Mouse (Mus musculus) Patski (cell line): ENCODE data around the gene Prmt3. TPM values are rescaled to one million over a fixed set of nuclear protein-coding genes. Genes with fewer than 3 reads are reported as not detected.
A peak's percentile ranks its signal among the peaks of the same experiment; 100 is the strongest.

Source experiments
- ATAC-seq: fragments of 100-300 bp; one replicate; pipeline ENCODE4 v1.8.0; 2021
- CTCF ChIA-PET: fragments of 350-600 bp; sonication (Branson Sonifier 250); formaldehyde crosslinking; loops from one replicate; lab custom pipeline; 2022; ENCODE audit warnings: inconsistent platforms; lab: Charles Lee
- POLR2A ChIA-PET: fragments of 350-600 bp; sonication (Branson Sonifier 250); formaldehyde crosslinking; loops from one replicate; lab custom pipeline; 2022; ENCODE audit warnings: antibody characterized with exemption, inconsistent platforms; lab: Charles Lee
- DNase-seq: peaks from one replicate; pipeline ENCODE4 v3.0.0-alpha.2; 2011; ENCODE audit warnings: low read depth, low spot score
- H3K27me3 ChIP-seq: fragments of 371-371 bp; one replicate; pipeline ENCODE4 v1.5.1; 2021
- CTCF ChIP-seq: fragments of 100-300 bp; IDR thresholded peaks from one replicate; pipeline ENCODE4 v1.5.1; 2021
- in situ Hi-C: fragments of 300-500 bp; cut with MboI; formaldehyde crosslinking; loops from 3 replicates; pipeline ENCODE4 v1.11.1; 2018; ENCODE audit warnings: low pct_unique_long_range_greater_than_20kb, mixed read lengths
- polyA plus RNA-seq: library from polyadenylated mRNA; unstranded; gene quantifications from one replicate; pipeline ENCODE4 v1.2.3, GENCODE M21; 2021

Gene Prmt3
- polyA plus RNA-seq, 1 experiment from 2014 or later = 43.0 TPM

DNA sequence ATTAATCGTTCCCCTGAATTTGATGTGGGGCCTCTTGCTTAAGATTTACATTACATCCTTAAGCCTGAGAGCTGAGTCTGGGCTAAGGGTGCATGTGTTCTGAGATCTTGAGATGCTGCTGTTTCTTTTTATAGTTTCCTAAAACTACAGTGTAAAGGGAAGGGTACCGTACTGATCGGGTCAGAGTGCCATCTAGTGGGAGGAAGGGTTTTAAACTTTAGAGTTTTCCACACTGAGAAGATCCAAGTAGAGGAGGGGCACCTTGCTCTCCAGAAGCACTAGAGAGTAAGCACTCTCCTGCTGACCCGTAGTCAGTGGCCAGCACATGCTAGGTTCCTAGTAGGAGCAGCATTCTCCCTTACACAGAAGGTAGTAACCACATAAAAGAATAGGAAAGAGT, 33.2 kb downstream of the Prmt3 start:
- DNase-seq = no peak
- peak; percentile 68 for TF ChIP-seq CTCF
- ChIA-PET CTCF (interaction anchor here (0.9 to 2.3 kb wide), 6 partner anchors 13 to 56 kb away, joined by 3 to 13 read pairs (median 4); no protein-coding TSS in a partner anchor), POLR2A (no interaction called here)
- no peaks in the 10 kb centered on the region for H3K27me3 ChIP-seq
- in situ Hi-C loops = no loop called here
- ATAC-seq = no peak

GRCm38 (mm10) chr7:49819393-49819792, 41.2 kb downstream of the Prmt3 start:
- CTCF ChIA-PET = interaction anchor here (0.9 to 1.1 kb wide), 2 partner anchors 11 to 75 kb away, joined by 3 read pairs; no protein-coding TSS in a partner anchor
- DNase-seq (no peak), ATAC-seq (no peak)
- in situ Hi-C loops = no loop called here
- no peak for TF ChIP-seq CTCF
- POLR2A ChIA-PET = no interaction called here
- H3K27me3 ChIP-seq = no peaks in the 10 kb centered on the region

- ChIA-PET CTCF (interaction anchor here (2.8 kb wide), 1 partner anchor 12 kb away, joined by 8 read pairs; no protein-coding TSS in a partner anchor), POLR2A (no interaction called here)
- in situ Hi-C loops = no loop called here
- no peaks in the 10 kb centered on the region for H3K27me3 ChIP-seq
- TF ChIP-seq CTCF = no peak
- ATAC-seq (no peak), DNase-seq (no peak)
Observed at GRCm38 (mm10) chr7:49821370-49821769, 43.2 kb downstream of the Prmt3 start.

DNA sequence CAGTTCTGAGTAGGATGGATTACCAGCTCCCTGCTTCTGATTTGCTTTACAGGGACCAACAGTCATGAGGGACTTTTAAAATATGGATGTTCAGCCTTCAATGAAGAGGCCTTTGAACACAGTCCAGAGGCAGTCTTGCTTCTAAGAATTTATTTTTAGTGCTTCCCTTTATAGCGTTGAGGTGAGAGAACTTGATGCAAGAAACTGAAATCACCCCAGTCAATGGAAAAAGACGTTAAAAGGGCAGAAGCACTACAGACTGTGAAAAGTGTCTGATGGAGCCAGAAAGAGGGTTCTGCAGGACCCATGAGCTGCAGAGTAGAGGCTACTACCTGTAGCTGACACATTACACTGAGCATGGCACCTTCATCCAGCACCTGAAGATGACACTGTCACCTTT, 43.9 kb downstream of the Prmt3 start:
- no peaks in the 10 kb centered on the region for H3K27me3 ChIP-seq
- CTCF ChIA-PET = interaction anchor here (2.8 kb wide), 1 partner anchor 11 kb away, joined by 8 read pairs; no protein-coding TSS in a partner anchor
- in situ Hi-C loops = no loop called here
- DNase-seq = no peak
- no peak for ATAC-seq
- POLR2A ChIA-PET = no interaction called here
- TF ChIP-seq CTCF = no peak

DNA sequence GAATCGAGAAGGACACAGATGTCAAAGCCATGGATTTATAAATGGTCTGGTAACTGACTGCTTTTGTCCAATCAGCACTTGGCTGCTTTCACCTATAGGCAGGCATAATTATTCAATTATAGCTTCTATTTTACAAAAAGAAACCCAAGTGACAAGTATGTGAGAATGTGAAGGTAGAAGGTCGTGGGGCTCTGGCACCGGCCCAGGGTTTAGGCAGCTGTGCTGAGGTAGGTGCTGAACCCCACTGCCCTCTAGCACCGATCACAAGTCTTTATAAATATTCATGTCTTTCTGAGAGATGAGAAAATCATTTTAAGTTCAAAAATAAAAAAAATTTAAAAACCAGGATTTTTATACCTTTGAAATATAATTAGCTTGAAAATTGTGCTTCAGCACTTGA, 45.4 kb downstream of the Prmt3 start:
- in situ Hi-C loops = no loop called here
- ChIA-PET CTCF (interaction anchor here (2.8 to 3.1 kb wide), 2 partner anchors 9 to 12 kb away, joined by 8 to 13 read pairs; no protein-coding TSS in a partner anchor), POLR2A (no interaction called here)
- DNase-seq (no peak), ATAC-seq (no peak)
- H3K27me3 ChIP-seq = no peaks in the 10 kb centered on the region
- TF ChIP-seq CTCF = no peak

DNA sequence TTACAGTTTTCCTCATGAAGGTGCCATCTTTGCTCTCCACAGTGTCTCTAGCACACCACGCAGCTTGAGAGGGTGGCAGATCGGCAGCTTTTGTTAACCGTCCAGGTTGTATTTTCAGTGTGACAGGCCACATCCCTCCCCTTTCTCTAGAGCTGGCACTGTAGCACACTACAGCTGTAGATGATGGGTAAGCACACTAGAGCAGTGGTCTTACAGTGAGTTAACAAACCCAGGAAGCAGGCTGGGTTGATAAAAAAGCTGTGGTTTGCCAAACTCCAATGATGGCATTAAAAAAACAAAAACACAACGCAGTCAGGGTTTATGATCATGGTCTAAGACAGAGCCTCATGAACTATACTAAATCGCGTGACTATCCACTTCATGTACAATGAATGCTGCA, 45.9 kb downstream of the Prmt3 start:
- in situ Hi-C loops = no loop called here
- no peak for TF ChIP-seq CTCF
- ATAC-seq (no peak), DNase-seq (no peak)
- H3K27me3 ChIP-seq = no peaks in the 10 kb centered on the region
- ChIA-PET CTCF (interaction anchor here (3.1 kb wide), 1 partner anchor 13 kb away, joined by 13 read pairs; no protein-coding TSS in a partner anchor), POLR2A (no interaction called here)

- POLR2A ChIA-PET = interaction anchor here (0.7 kb wide), 1 partner anchor 28 kb away, joined by 4 read pairs; no protein-coding TSS in a partner anchor
- in situ Hi-C loops = no loop called here
- CTCF ChIA-PET = interaction anchor here (0.7 to 3.1 kb wide), 5 partner anchors 8 to 13 kb away, joined by 3 to 13 read pairs (median 6); no protein-coding TSS in a partner anchor
- H3K27me3 ChIP-seq = no peaks in the 10 kb centered on the region
- TF ChIP-seq CTCF = no peak
- ATAC-seq (no peak), DNase-seq (no peak)
Observed at GRCm38 (mm10) chr7:49824581-49824980, 46.4 kb downstream of the Prmt3 start.

GRCm38 (mm10) chr7:49825492-49825891, 47.3 kb downstream of the Prmt3 start:
- no peaks in the 10 kb centered on the region for H3K27me3 ChIP-seq
- TF ChIP-seq CTCF = no peak
- ChIA-PET POLR2A (interaction anchor here (0.7 kb wide), 1 partner anchor 29 kb away, joined by 4 read pairs; no protein-coding TSS in a partner anchor), CTCF (interaction anchor here (1.0 to 3.1 kb wide), 5 partner anchors 11 to 16 kb away, joined by 3 to 13 read pairs (median 6); no protein-coding TSS in a partner anchor)
- ATAC-seq (no peak), DNase-seq (no peak)
- in situ Hi-C loops = no loop called here

- ChIA-PET CTCF (no interaction called here), POLR2A (no interaction called here)
- no peak for DNase-seq
- in situ Hi-C loops = no loop called here
- no peaks in the 10 kb centered on the region for H3K27me3 ChIP-seq
- ATAC-seq = no peak
- TF ChIP-seq CTCF = no peak
Observed at GRCm38 (mm10) chr7:49827920-49828319, 49.8 kb downstream of the Prmt3 start.

DNA sequence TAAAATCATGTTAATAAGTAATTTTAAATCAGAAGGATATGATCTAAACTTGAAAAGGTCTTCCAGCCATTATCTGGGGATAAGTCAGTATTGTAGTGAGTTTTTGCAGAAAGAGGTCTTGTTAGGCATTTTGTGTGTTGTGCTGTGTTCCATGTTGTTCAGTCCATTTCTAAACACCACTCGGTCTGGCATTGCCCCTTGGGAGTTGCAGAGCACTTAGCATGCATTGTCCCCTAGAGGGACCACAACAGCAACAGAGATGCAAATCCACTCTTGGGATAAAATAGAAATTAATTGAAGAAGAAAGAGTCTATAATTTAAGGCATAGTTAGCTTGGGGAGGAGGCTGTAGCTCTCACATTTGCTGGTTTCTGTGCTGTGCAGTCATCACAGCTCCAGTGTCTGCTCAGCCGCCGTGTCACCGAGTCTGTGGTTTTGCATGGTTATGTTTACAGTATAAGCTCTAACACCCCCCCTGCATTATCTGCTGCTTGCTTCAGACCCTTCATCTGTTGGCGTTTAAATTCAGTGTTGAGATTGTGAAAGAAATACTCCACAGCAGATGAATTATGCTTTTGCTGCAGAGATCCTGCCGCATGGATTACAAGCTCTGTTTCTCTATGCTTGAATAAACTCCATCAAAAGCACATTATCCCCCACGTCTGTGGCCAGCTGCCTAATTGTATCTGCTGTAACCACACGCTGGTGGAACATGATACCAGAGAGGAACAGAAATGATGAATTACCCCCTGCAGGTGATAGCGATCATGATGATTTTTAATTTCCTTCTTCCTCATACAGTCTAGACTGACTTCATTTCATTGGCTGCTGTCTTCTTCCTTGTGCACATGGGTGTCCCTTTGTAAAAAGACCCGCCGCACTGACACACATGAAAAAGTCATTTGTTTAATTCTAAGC, 64.5 kb downstream of the Prmt3 start:
- CTCF ChIA-PET = interaction anchor here (0.8 to 2.2 kb wide), 5 partner anchors 11 to 80 kb away, joined by 3 to 6 read pairs (median 3); no protein-coding TSS in a partner anchor
- ATAC-seq (peak; percentile 84), DNase-seq (peak; percentile 84)
- POLR2A ChIA-PET = interaction anchor here (1.3 kb wide), 1 partner anchor 9 kb away, joined by 4 read pairs; no protein-coding TSS in a partner anchor
- TF ChIP-seq CTCF = no peak
- H3K27me3 ChIP-seq = no peaks in the 10 kb centered on the region
- in situ Hi-C loops = loop anchor here (5.0 kb wide), 1 partner anchor 80 kb away; no protein-coding TSS in a partner anchor
